Mouse (Mus musculus) CH12.LX (cell line): Measurements from ENCODE around the gene Ptprd. TPM values are rescaled to one million over a fixed set of nuclear protein-coding genes. Genes with fewer than 3 reads are reported as not detected.

Source experiments
- DNase-seq: peaks from one replicate; pipeline ENCODE4 v3.0.0-alpha.2; 2013; ENCODE audit errors: extremely low read depth
- H3K27ac ChIP-seq: 2 replicates; pipeline ENCODE4 v1.5.1; 2012; ENCODE audit warnings: low read depth, mild to moderate bottlenecking, control low read depth, moderate library complexity; ENCODE audit not compliant: insufficient read depth
- H3K27me3 ChIP-seq: replicated peaks from 2 replicates; pipeline ENCODE3; 2012; ENCODE audit warnings: inconsistent platforms
- H3K36me3 ChIP-seq, 2 experiments: replicated peaks in 1 of 2; 2 replicates each; pipeline versions ENCODE3 to v1.6.1; 2012; ENCODE audit warnings: inconsistent platforms in 1 of 2, low read length in 1 of 2, mild to moderate bottlenecking in 1 of 2, mixed read lengths in 1 of 2, moderate library complexity in 1 of 2; ENCODE audit not compliant: control insufficient read depth in 1 of 2, insufficient read depth in 1 of 2
- H3K4me1 ChIP-seq, 2 experiments: 2 replicates each; pipeline ENCODE4 v1.6.1; 2012; ENCODE audit warnings: inconsistent platforms in 1 of 2, moderate library complexity in 1 of 2; ENCODE audit not compliant: insufficient read depth in 2 of 2, control insufficient read depth in 1 of 2
- H3K4me2 ChIP-seq: 2 replicates; pipeline ENCODE4 v1.6.1; 2012; ENCODE audit warnings: low read depth, mild to moderate bottlenecking, control low read depth; ENCODE audit not compliant: poor library complexity, insufficient read depth, severe bottlenecking
- H3K4me3 ChIP-seq, 3 experiments: fragments of 150-350 bp in 1 of 3; sonication (generic) in 1 of 3; replicated peaks in 1 of 3; 2 replicates each; pipeline versions ENCODE3 to v1.5.1; 2011 to 2012; ENCODE audit warnings: low read depth in 2 of 3, low read length in 2 of 3, mild to moderate bottlenecking in 2 of 3, moderate library complexity in 2 of 3, control low read depth in 1 of 3, improper control_type of control experiment in 1 of 3, inconsistent platforms in 1 of 3, mixed read lengths in 1 of 3; ENCODE audit not compliant: poor library complexity in 1 of 3
- H3K79me2 ChIP-seq: replicated peaks from 2 replicates; pipeline ENCODE4 v1.6.1; 2012; ENCODE audit warnings: mild to moderate bottlenecking, moderate library complexity; ENCODE audit not compliant: control insufficient read depth, poor library complexity, insufficient read depth, severe bottlenecking; ENCODE audit errors: extremely low read depth
- H3K9ac ChIP-seq: 2 replicates; pipeline ENCODE4 v1.6.1; 2012; ENCODE audit warnings: low read depth, mild to moderate bottlenecking, control low read depth, moderate library complexity; ENCODE audit not compliant: insufficient read depth
- H3K9me3 ChIP-seq: replicated peaks from 2 replicates; pipeline ENCODE3; 2012; ENCODE audit warnings: low read length, inconsistent platforms, mixed read lengths
- CHD1 ChIP-seq: IDR thresholded peaks from 2 replicates; pipeline ENCODE4 v1.6.1; 2012; ENCODE audit warnings: low read depth, low read length, improper control_type of control experiment, inconsistent platforms
- CTCF ChIP-seq, 2 experiments: IDR thresholded peaks in 1 of 2; conservative IDR thresholded peaks in 1 of 2; 2 replicates each; pipeline ENCODE4 v1.5.1; 2011 to 2012; ENCODE audit warnings: low read depth in 2 of 2, low read length in 2 of 2, improper control_type of control experiment in 1 of 2, inconsistent platforms in 1 of 2, mild to moderate bottlenecking in 1 of 2, moderate library complexity in 1 of 2
- ELF1 ChIP-seq: IDR thresholded peaks from 2 replicates; pipeline ENCODE4 v1.6.1; 2014; ENCODE audit warnings: low read depth, mild to moderate bottlenecking, inconsistent platforms, low read length, improper control_type of control experiment
- EP300 ChIP-seq: IDR thresholded peaks from 2 replicates; pipeline ENCODE4 v1.6.1; 2011; ENCODE audit warnings: low read length, improper control_type of control experiment
- ETS1 ChIP-seq: conservative IDR thresholded peaks from 2 replicates; pipeline ENCODE4 v1.6.1; 2012; ENCODE audit warnings: low read depth, mild to moderate bottlenecking, inconsistent platforms, low read length, improper control_type of control experiment, moderate library complexity
- GABPA ChIP-seq: IDR thresholded peaks from 2 replicates; pipeline ENCODE4 v1.6.1; 2012; ENCODE audit warnings: low read depth, low read length, improper control_type of control experiment, inconsistent platforms; ENCODE audit not compliant: insufficient replicate concordance
- HCFC1 ChIP-seq: IDR thresholded peaks from 2 replicates; pipeline ENCODE4 v1.6.1; 2012; ENCODE audit warnings: low read depth, mild to moderate bottlenecking, inconsistent platforms, low read length, improper control_type of control experiment
- IRF4 ChIP-seq: IDR thresholded peaks from 2 replicates; pipeline ENCODE4 v1.6.1; 2014; ENCODE audit warnings: low read depth, mild to moderate bottlenecking, inconsistent platforms, low read length, improper control_type of control experiment
- JUN ChIP-seq: IDR thresholded peaks from 2 replicates; pipeline ENCODE4 v1.6.1; 2011; ENCODE audit warnings: low read depth, mild to moderate bottlenecking, low read length, improper control_type of control experiment, moderate library complexity; ENCODE audit not compliant: insufficient read depth
- JUND ChIP-seq: conservative IDR thresholded peaks from 2 replicates; pipeline ENCODE4 v1.6.1; 2011; ENCODE audit warnings: low read depth, low read length, improper control_type of control experiment
- KAT2A ChIP-seq: IDR thresholded peaks from 2 replicates; pipeline ENCODE4 v1.6.1; 2012; ENCODE audit warnings: low read length, improper control_type of control experiment, inconsistent platforms; ENCODE audit not compliant: insufficient replicate concordance
- MAFK ChIP-seq: IDR thresholded peaks from 2 replicates; pipeline ENCODE4 v1.6.1; 2011; ENCODE audit warnings: low read length, improper control_type of control experiment; ENCODE audit not compliant: insufficient replicate concordance
- MAX ChIP-seq: IDR thresholded peaks from 2 replicates; pipeline ENCODE4 v1.6.1; 2011; ENCODE audit warnings: low read length, improper control_type of control experiment
- MEF2A ChIP-seq: IDR thresholded peaks from 2 replicates; pipeline ENCODE4 v1.6.1; 2014; ENCODE audit warnings: low read depth, mild to moderate bottlenecking, inconsistent platforms, low read length, improper control_type of control experiment, borderline replicate concordance
- MXI1 ChIP-seq: IDR thresholded peaks from 2 replicates; pipeline ENCODE4 v1.6.1; 2011; ENCODE audit warnings: mild to moderate bottlenecking, low read depth, low read length, improper control_type of control experiment
- PAX5 ChIP-seq: IDR thresholded peaks from 2 replicates; pipeline ENCODE4 v1.6.1; 2012; ENCODE audit warnings: low read length, inconsistent platforms, mixed read lengths
- POLR2A ChIP-seq: IDR thresholded peaks from 2 replicates; pipeline ENCODE4 v1.6.1; 2011; ENCODE audit warnings: low read depth, mild to moderate bottlenecking, improper control_type of control experiment, low read length
- POLR2AphosphoS2 ChIP-seq: IDR thresholded peaks from 2 replicates; pipeline ENCODE4 v1.6.1; 2011; ENCODE audit warnings: low read depth, low read length, improper control_type of control experiment
- RAD21 ChIP-seq: IDR thresholded peaks from 2 replicates; pipeline ENCODE4 v1.6.1; 2011; ENCODE audit warnings: low read depth, mild to moderate bottlenecking, low read length, improper control_type of control experiment, moderate library complexity
- RCOR1 ChIP-seq: conservative IDR thresholded peaks from 2 replicates; pipeline ENCODE4 v1.6.1; 2012; ENCODE audit warnings: low read depth, mild to moderate bottlenecking, inconsistent platforms, low read length, improper control_type of control experiment
- SMC3 ChIP-seq: IDR thresholded peaks from 2 replicates; pipeline ENCODE4 v1.6.1; 2011; ENCODE audit warnings: low read depth, low read length, improper control_type of control experiment
- TBP ChIP-seq: conservative IDR thresholded peaks from 2 replicates; pipeline ENCODE4 v1.6.1; 2011; ENCODE audit warnings: low read depth, low read length, improper control_type of control experiment
- TCF12 ChIP-seq: IDR thresholded peaks from 2 replicates; pipeline ENCODE4 v1.6.1; 2014; ENCODE audit warnings: low read depth, mild to moderate bottlenecking, inconsistent platforms, low read length, improper control_type of control experiment
- USF2 ChIP-seq: conservative IDR thresholded peaks from 2 replicates; pipeline ENCODE4 v1.6.1; 2011; ENCODE audit warnings: low read depth, low read length, improper control_type of control experiment
- ZC3H11A ChIP-seq: IDR thresholded peaks from 2 replicates; pipeline ENCODE4 v1.6.1; 2012; ENCODE audit warnings: low read depth, mild to moderate bottlenecking, inconsistent platforms, low read length, improper control_type of control experiment
- ZKSCAN1 ChIP-seq: IDR thresholded peaks from 2 replicates; pipeline ENCODE4 v1.6.1; 2012; ENCODE audit warnings: low read depth, inconsistent platforms, low read length, improper control_type of control experiment, borderline replicate concordance
- ZMIZ1 ChIP-seq: IDR thresholded peaks from 2 replicates; pipeline ENCODE4 v1.6.1; 2012; ENCODE audit warnings: low read depth, mild to moderate bottlenecking, inconsistent platforms, low read length, improper control_type of control experiment
- ZNF384 ChIP-seq: IDR thresholded peaks from 2 replicates; pipeline ENCODE4 v1.6.1; 2012; ENCODE audit warnings: low read depth, low read length, improper control_type of control experiment, inconsistent platforms
- dilution Hi-C: fragments of 300-500 bp; cut with MboI; formaldehyde crosslinking; loops from 2 replicates; pipeline ENCODE4 v1.14.3; 2020; ENCODE audit warnings: low sequenced_read_pairs; ENCODE audit not compliant: extremely low pct_unique_long_range_greater_than_20kb, extremely low pct_ligation_motif_present
- in situ Hi-C: fragments of 300-500 bp; cut with MboI; formaldehyde crosslinking; loops from 3 replicates; pipeline ENCODE4 v1.14.3; 2019; ENCODE audit warnings: low sequenced_read_pairs, low pct_ligation_motif_present, low pct_unique_long_range_greater_than_20kb, mixed read lengths
- polyA plus RNA-seq: library from polyadenylated mRNA; unstranded; fragments of >175 nt; gene quantifications from 2 replicates; pipeline ENCODE4 v1.2.1, GENCODE M21; 2012; ENCODE audit warnings: low read depth; ENCODE audit not compliant: insufficient read length
- total RNA-seq, 2 experiments: library from RNA; depleted of rRNA; stranded (reverse); fragments of 300-350 nt in 1 of 2; fragments of >200 nt in 1 of 2; gene quantifications; 2 replicates each; pipeline ENCODE4 v1.2.3; 2012 to 2014

Ptprd gene
- total and polyA plus RNA-seq, 3 experiments: not detected

- in situ Hi-C loops (no loop called here), dilution Hi-C loops (no loop called here)
- H3K36me3 ChIP-seq: no peaks in the 10 kb centered on the region
- no peak overlapping the region for H3K27ac ChIP-seq
- no peak overlapping the region for H3K4me3 ChIP-seq
- no peaks in the 10 kb centered on the region for H3K4me1 ChIP-seq
- H3K9ac ChIP-seq: no peak overlapping the region
- DNase-seq: no peak
- no peaks in the 10 kb centered on the region for H3K79me2 ChIP-seq
- TF ChIP-seq HCFC1 (no peak), GABPA (no peak), USF2 (no peak), JUND (no peak), RCOR1 (no peak), ZKSCAN1 (no peak), MXI1 (no peak), KAT2A (no peak), CHD1 (no peak), ZMIZ1 (no peak), MEF2A (no peak), TCF12 (no peak), TBP (no peak), RAD21 (no peak), ZC3H11A (no peak), ELF1 (no peak), POLR2A (no peak)
- no peaks in the 10 kb centered on the region for H3K27me3 ChIP-seq
- peaks cover 51% of the 10 kb centered on the region for H3K9me3 ChIP-seq
- no peak overlapping the region for H3K4me2 ChIP-seq
Observed at GRCm38 (mm10) chr4:76419641-76420040, 1792.1 kb downstream of the Ptprd start.

DNA sequence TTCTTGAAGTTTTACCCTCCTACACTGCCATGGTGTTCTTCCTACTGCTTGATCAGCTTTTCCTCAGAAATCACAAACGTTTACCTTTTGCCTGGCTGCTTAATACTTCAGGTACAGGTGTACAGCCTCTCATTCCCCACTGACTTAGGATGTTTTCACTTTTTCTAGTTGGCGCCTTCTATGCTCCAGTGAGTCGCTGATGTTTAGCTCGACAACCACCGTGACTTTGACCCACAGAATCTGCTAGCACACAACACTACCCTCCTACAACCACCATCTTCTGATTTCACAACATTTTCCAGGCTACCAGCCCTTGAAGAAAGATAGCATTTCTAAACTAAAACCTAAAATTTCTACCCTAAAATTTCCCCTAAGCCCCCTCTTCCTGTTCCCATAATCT lies 1794.1 kb downstream of the Ptprd start:
- peaks cover 46% of the 10 kb centered on the region for H3K9me3 ChIP-seq
- no peak overlapping the region for H3K4me2 ChIP-seq
- dilution Hi-C loops: no loop called here
- no peak overlapping the region for H3K27ac ChIP-seq
- no peaks in the 10 kb centered on the region for H3K79me2 ChIP-seq
- H3K27me3 ChIP-seq: no peaks in the 10 kb centered on the region
- TF ChIP-seq GABPA (no peak), ZNF384 (no peak), PAX5 (no peak), ZKSCAN1 (no peak), JUN (no peak), MAFK (no peak), ELF1 (no peak), SMC3 (no peak), EP300 (no peak), CTCF (conservative IDR thresholded peaks at IDR 0.05 in 1 of 2, IDR thresholded peaks at IDR 0.05 in 1 of 2; ENCODE audit: low read depth in 2 of 2, low read length in 2 of 2) (no peak), MXI1 (no peak), RCOR1 (no peak), ETS1 (no peak), POLR2A (no peak), MAX (no peak), TCF12 (no peak), POLR2AphosphoS2 (no peak), MEF2A (no peak), JUND (no peak), IRF4 (no peak)
- TF ChIP-seq, all 38 proteins: peak for 0
- DNase-seq: no peak
- in situ Hi-C loops: no loop called here
- no peak overlapping the region for H3K4me3 ChIP-seq
- H3K9ac ChIP-seq: no peak overlapping the region
- H3K36me3 ChIP-seq: no peaks in the 10 kb centered on the region
- H3K4me1 ChIP-seq: no peaks in the 10 kb centered on the region
